Mouse (Mus musculus): ENCODE results near the gene Ctnna3. TPM values are rescaled to one million over a fixed set of nuclear protein-coding genes. Genes with fewer than 3 reads are reported as not detected.

Ctnna3 gene
- total and polyA plus RNA-seq, 3 experiments: not detected

DNA sequence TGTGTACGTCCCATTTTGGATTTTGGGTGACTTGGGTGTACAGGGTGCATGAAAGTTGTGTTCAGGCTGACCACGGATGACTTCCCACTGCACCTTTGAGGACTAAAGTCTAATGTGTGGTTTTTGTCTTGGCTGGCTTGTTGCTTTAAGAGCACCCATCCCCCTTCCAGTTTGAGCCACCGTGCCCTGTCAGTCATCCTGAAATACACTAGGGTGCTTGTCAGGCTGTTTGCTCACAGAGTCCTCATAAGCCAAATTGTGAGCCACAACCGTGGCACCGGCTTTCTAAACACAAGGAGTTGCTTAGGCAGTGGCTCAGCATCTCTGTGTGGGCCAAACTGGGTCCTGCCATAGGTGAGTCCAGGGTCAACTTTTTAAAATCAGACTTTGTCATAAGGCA is 50.2 kb downstream of the Ctnna3 start:
- Histone ChIP-seq H3K27me3 (ENCODE audit: control insufficient read depth in 1 of 2, insufficient read depth in 2 of 2, low read length in 2 of 2) (peaks cover 0 to 1% of the 10 kb centered on the region in 2 experiments; a peak in 1 of 4 replicates), H3K79me2 (ENCODE audit: control insufficient read depth, insufficient read depth, low read length, poor library complexity) (no peaks in the 10 kb centered on the region), H3K27ac (ENCODE audit: control insufficient read depth, low read depth, low read length) (no peak overlapping the region), H3K36me3 (ENCODE audit: control insufficient read depth in 1 of 2, insufficient read depth in 2 of 2, low read length in 2 of 2) (peaks cover 0 to 4% of the 10 kb centered on the region in 2 experiments; a peak in 2 of 4 replicates), H3K9me3 (replicated peaks; ENCODE audit: insufficient read depth, low read length) (no peaks in the 10 kb centered on the region), H3K9ac (ENCODE audit: control insufficient read depth, low read depth, low read length, poor library complexity, severe bottlenecking) (no peak overlapping the region), H3K4me3 (ENCODE audit: control insufficient read depth in 1 of 2, insufficient read depth in 1 of 2, low read depth in 2 of 2, low read length in 2 of 2) (no peak overlapping the region), H3K4me1 (ENCODE audit: control insufficient read depth in 1 of 2, insufficient read depth in 2 of 2, low read length in 2 of 2) (peaks cover 0 to 6% of the 10 kb centered on the region in 2 experiments)
- no peak for DNase-seq (ENCODE audit: low read depth, low spot score)
- TF ChIP-seq ELF1 (IDR thresholded peaks at IDR 0.05; ENCODE audit: low read depth, low read length) (no peak), CTCF (IDR thresholded peaks at IDR 0.05 in 2 of 3, conservative IDR thresholded peaks at IDR 0.05 in 1 of 3; ENCODE audit: control insufficient read depth in 1 of 3, insufficient read depth in 1 of 3, low read depth in 2 of 3, low read length in 3 of 3, poor library complexity in 1 of 3, severe bottlenecking in 1 of 3) (no peak), CHD1 (IDR thresholded peaks at IDR 0.05; ENCODE audit: low read depth, low read length) (no peak)

DNA sequence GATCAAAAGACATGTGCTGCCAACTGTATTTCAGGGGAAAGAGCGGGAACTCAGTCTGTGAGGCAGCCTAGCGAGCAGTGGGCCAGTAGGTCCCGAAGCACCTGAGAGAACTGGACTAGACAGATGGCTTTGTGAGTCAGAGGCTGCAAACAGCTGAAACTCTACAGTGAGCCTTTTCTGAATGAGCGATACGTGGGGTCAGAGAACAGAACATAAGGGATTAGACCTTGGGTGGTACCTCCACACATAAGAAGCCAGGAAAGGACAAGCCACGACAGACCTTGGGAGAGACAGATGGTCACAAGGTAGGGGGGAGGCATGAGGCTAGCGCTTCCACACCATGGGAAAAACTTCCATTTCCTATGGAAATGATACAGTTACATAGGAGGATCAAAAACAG is 58.4 kb downstream of the Ctnna3 start:
- H3K36me3 ChIP-seq (ENCODE audit: control insufficient read depth in 1 of 2, insufficient read depth in 2 of 2, low read length in 2 of 2): no peaks in the 10 kb centered on the region
- TF ChIP-seq NRF1 (IDR thresholded peaks at IDR 0.05; ENCODE audit: insufficient read depth, low read depth, low read length, poor library complexity, severe bottlenecking) (no peak), TBP (IDR thresholded peaks at IDR 0.05; ENCODE audit: low read depth, low read length) (no peak), JUND (IDR thresholded peaks at IDR 0.05; ENCODE audit: low read depth, low read length) (no peak), MAFK (IDR thresholded peaks at IDR 0.05; ENCODE audit: borderline replicate concordance, low read depth, low read length) (no peak), MAZ (IDR thresholded peaks at IDR 0.05; ENCODE audit: low read depth, low read length) (no peak), ELF1 (IDR thresholded peaks at IDR 0.05; ENCODE audit: low read depth, low read length) (no peak), RCOR1 (IDR thresholded peaks at IDR 0.05; ENCODE audit: low read depth, low read length) (no peak), TCF12 (IDR thresholded peaks at IDR 0.05; ENCODE audit: low read depth, low read length) (no peak), POLR2AphosphoS2 (IDR thresholded peaks at IDR 0.05; ENCODE audit: low read length) (no peak), ZMIZ1 (IDR thresholded peaks at IDR 0.05; ENCODE audit: low read depth, low read length) (no peak), CHD2 (IDR thresholded peaks at IDR 0.05; ENCODE audit: low read length) (no peak), TAL1 (IDR thresholded peaks at IDR 0.05; ENCODE audit: low read length) (no peak), SIN3A (IDR thresholded peaks at IDR 0.05; ENCODE audit: low read length) (no peak), ZNF384 (IDR thresholded peaks at IDR 0.05; ENCODE audit: low read depth, low read length) (no peak), MAX (IDR thresholded peaks at IDR 0.05; ENCODE audit: low read length) (no peak), MEF2A (IDR thresholded peaks at IDR 0.05; ENCODE audit: extremely low read depth, insufficient replicate concordance, low read depth, low read length, poor library complexity, severe bottlenecking) (no peak), POLR2AphosphoS5 (IDR thresholded peaks at IDR 0.05; ENCODE audit: borderline replicate concordance, low read depth, low read length) (no peak)
- H3K4me1 ChIP-seq (ENCODE audit: control insufficient read depth in 1 of 2, insufficient read depth in 2 of 2, low read length in 2 of 2): no peaks in the 10 kb centered on the region
- H3K27ac ChIP-seq (ENCODE audit: control insufficient read depth, low read depth, low read length): no peak overlapping the region
- H3K9me3 ChIP-seq (replicated peaks; ENCODE audit: insufficient read depth, low read length): no peaks in the 10 kb centered on the region
- no peak overlapping the region for H3K4me3 ChIP-seq (ENCODE audit: control insufficient read depth in 1 of 2, insufficient read depth in 1 of 2, low read depth in 2 of 2, low read length in 2 of 2)
- no peaks in the 10 kb centered on the region; a peak in 2 of 4 replicates for H3K27me3 ChIP-seq (ENCODE audit: control insufficient read depth in 1 of 2, insufficient read depth in 2 of 2, low read length in 2 of 2)
- H3K79me2 ChIP-seq (ENCODE audit: control insufficient read depth, insufficient read depth, low read length, poor library complexity): no peaks in the 10 kb centered on the region
- no peak for DNase-seq (ENCODE audit: low read depth, low spot score)
- H3K9ac ChIP-seq (ENCODE audit: control insufficient read depth, low read depth, low read length, poor library complexity, severe bottlenecking): no peak overlapping the region
